Mouse (Mus musculus): ENCODE data around the gene Fam205a1. TPM values are rescaled to one million over a fixed set of nuclear protein-coding genes. Genes with fewer than 3 reads are reported as not detected.
A peak's percentile ranks its signal among the peaks of the same experiment; 100 is the strongest.
"Not testable (repeated sequence)": the region's sequence is repeated elsewhere in the genome, so short reads cannot be mapped to it uniquely, and the experiment has no call there.

The Fam205a1 gene
- total and polyA plus RNA-seq, 2 experiments from 2014 or later: not detected

GRCm38 (mm10) chr4:42872746-42873435 is 19.2 kb upstream of the Fam205a1 start:
- no peaks in the 10 kb centered on the region for H3K27me3 ChIP-seq (ENCODE audit: insufficient read depth, low read length)
- no peak for ATAC-seq
- DNase-seq (ENCODE audit: low spot score): no peak
- H3K27ac ChIP-seq: no peak overlapping the region
- no peak overlapping the region for H3K9ac ChIP-seq (replicated peaks; ENCODE audit: low read length)
- no peak for TF ChIP-seq CTCF (IDR thresholded peaks at IDR 0.05; ENCODE audit: low read depth)
- H3K36me3 ChIP-seq (ENCODE audit: insufficient read depth, low read length): no peaks in the 10 kb centered on the region
- no peaks in the 10 kb centered on the region for H3K4me1 ChIP-seq (ENCODE audit: insufficient read depth, low read length)
- H3K4me2 ChIP-seq (ENCODE audit: low read depth, low read length): no peak overlapping the region
- 89% methylated on average over 16 of the region's 16 CpGs for WGBS
- H3K9me3 ChIP-seq (ENCODE audit: low read length): no peaks in the 10 kb centered on the region
- H3K4me3 ChIP-seq (ENCODE audit: low read length): no peak overlapping the region

GRCm38 (mm10) chr4:42872151-42872550 is 18.5 kb upstream of the Fam205a1 start:
- TF ChIP-seq CTCF (IDR thresholded peaks at IDR 0.05; ENCODE audit: low read depth): no peak
- Histone ChIP-seq H3K4me2 (ENCODE audit: low read depth, low read length) (no peak overlapping the region), H3K9me3 (ENCODE audit: low read length) (no peaks in the 10 kb centered on the region), H3K27me3 (ENCODE audit: insufficient read depth, low read length) (no peaks in the 10 kb centered on the region), H3K36me3 (ENCODE audit: insufficient read depth, low read length) (no peaks in the 10 kb centered on the region), H3K27ac (no peak overlapping the region), H3K4me1 (ENCODE audit: insufficient read depth, low read length) (no peaks in the 10 kb centered on the region), H3K9ac (replicated peaks; ENCODE audit: low read length) (no peak overlapping the region), H3K4me3 (ENCODE audit: low read length) (no peak overlapping the region)
- DNase-seq (ENCODE audit: low spot score) (no peak), ATAC-seq (no peak)
- WGBS: 98% methylated on average over 7 of the region's 7 CpGs

- DNase-seq (ENCODE audit: low spot score): peak; percentile 35
- TF ChIP-seq CTCF (IDR thresholded peaks at IDR 0.05; ENCODE audit: low read depth): peak; percentile 59
- H3K27me3 ChIP-seq (ENCODE audit: insufficient read depth, low read length): no peaks in the 10 kb centered on the region
- no peaks in the 10 kb centered on the region for H3K36me3 ChIP-seq (ENCODE audit: insufficient read depth, low read length)
- no peak overlapping the region for H3K9ac ChIP-seq (replicated peaks; ENCODE audit: low read length)
- no peaks in the 10 kb centered on the region for H3K9me3 ChIP-seq (ENCODE audit: low read length)
- H3K4me2 ChIP-seq (ENCODE audit: low read depth, low read length): no peak overlapping the region
- no peak for ATAC-seq
- no peaks in the 10 kb centered on the region for H3K4me1 ChIP-seq (ENCODE audit: insufficient read depth, low read length)
- H3K4me3 ChIP-seq (ENCODE audit: low read length): no peak overlapping the region
- 84% methylated on average over 5 of the region's 5 CpGs for WGBS
- H3K27ac ChIP-seq: no peak overlapping the region
These were observed 17.1 kb upstream of the Fam205a1 start for GRCm38 (mm10) chr4:42870748-42871147.

- Histone ChIP-seq H3K4me3 (ENCODE audit: low read length) (no peak overlapping the region), H3K27me3 (ENCODE audit: insufficient read depth, low read length) (no peaks in the 10 kb centered on the region), H3K4me1 (ENCODE audit: insufficient read depth, low read length) (no peaks in the 10 kb centered on the region), H3K4me2 (ENCODE audit: low read depth, low read length) (no peak overlapping the region), H3K27ac (no peak overlapping the region), H3K9ac (replicated peaks; ENCODE audit: low read length) (no peak overlapping the region), H3K36me3 (ENCODE audit: insufficient read depth, low read length) (no peaks in the 10 kb centered on the region), H3K9me3 (ENCODE audit: low read length) (no peaks in the 10 kb centered on the region)
- no peak for ATAC-seq
- WGBS: 92% methylated on average over 5 of the region's 5 CpGs
- no peak for TF ChIP-seq CTCF (IDR thresholded peaks at IDR 0.05; ENCODE audit: low read depth)
- DNase-seq (ENCODE audit: low spot score): no peak
These were observed 14.5 kb upstream of the Fam205a1 start for GRCm38 (mm10) chr4:42868193-42868592.

GRCm38 (mm10) chr4:42867390-42867789 is 13.7 kb upstream of the Fam205a1 start:
- H3K36me3 ChIP-seq (ENCODE audit: insufficient read depth, low read length): no peaks in the 10 kb centered on the region
- WGBS: 79% methylated on average over 3 of the region's 3 CpGs
- TF ChIP-seq CTCF (IDR thresholded peaks at IDR 0.05; ENCODE audit: low read depth): no peak
- no peaks in the 10 kb centered on the region for H3K9me3 ChIP-seq (ENCODE audit: low read length)
- no peak overlapping the region for H3K27ac ChIP-seq
- no peaks in the 10 kb centered on the region for H3K27me3 ChIP-seq (ENCODE audit: insufficient read depth, low read length)
- DNase-seq (ENCODE audit: low spot score): no peak
- no peak overlapping the region for H3K4me3 ChIP-seq (ENCODE audit: low read length)
- no peaks in the 10 kb centered on the region for H3K4me1 ChIP-seq (ENCODE audit: insufficient read depth, low read length)
- no peak overlapping the region for H3K9ac ChIP-seq (replicated peaks; ENCODE audit: low read length)
- H3K4me2 ChIP-seq (ENCODE audit: low read depth, low read length): no peak overlapping the region
- no peak for ATAC-seq

GRCm38 (mm10) chr4:42863487-42863886 is 9.8 kb upstream of the Fam205a1 start:
- H3K27ac ChIP-seq; H3K9me3 ChIP-seq (ENCODE audit: low read length); H3K27me3 ChIP-seq (ENCODE audit: insufficient read depth, low read length); H3K36me3 ChIP-seq (ENCODE audit: insufficient read depth, low read length); H3K9ac ChIP-seq (replicated peaks; ENCODE audit: low read length); DNase-seq (ENCODE audit: low spot score); ATAC-seq; H3K4me1 ChIP-seq (ENCODE audit: insufficient read depth, low read length); H3K4me2 ChIP-seq (ENCODE audit: low read depth, low read length); H3K4me3 ChIP-seq (ENCODE audit: low read length): not testable (repeated sequence)
- 88% methylated on average over 5 of the region's 5 CpGs for WGBS

GRCm38 (mm10) chr4:42860483-42860882 is 6.8 kb upstream of the Fam205a1 start:
- not testable (repeated sequence) for H3K9ac ChIP-seq (replicated peaks; ENCODE audit: low read length); ATAC-seq; H3K27me3 ChIP-seq (ENCODE audit: insufficient read depth, low read length); H3K4me1 ChIP-seq (ENCODE audit: insufficient read depth, low read length); DNase-seq (ENCODE audit: low spot score); H3K4me2 ChIP-seq (ENCODE audit: low read depth, low read length); H3K4me3 ChIP-seq (ENCODE audit: low read length); H3K9me3 ChIP-seq (ENCODE audit: low read length); H3K27ac ChIP-seq; H3K36me3 ChIP-seq (ENCODE audit: insufficient read depth, low read length)
- 86% methylated on average over 9 of the region's 9 CpGs for WGBS

GRCm38 (mm10) chr4:42856671-42857070 is 3.0 kb upstream of the Fam205a1 start, which contains the start of gene Gm12394:
TSS of gene Gm12394 (minus strand) at chr4:42856771.
- 81% methylated on average over 1 of the region's 1 CpGs for WGBS
- not testable (repeated sequence) for H3K9me3 ChIP-seq (ENCODE audit: low read length); ATAC-seq; H3K4me3 ChIP-seq (ENCODE audit: low read length); H3K4me2 ChIP-seq (ENCODE audit: low read depth, low read length); DNase-seq (ENCODE audit: low spot score); H3K4me1 ChIP-seq (ENCODE audit: insufficient read depth, low read length); H3K9ac ChIP-seq (replicated peaks; ENCODE audit: low read length); H3K27me3 ChIP-seq (ENCODE audit: insufficient read depth, low read length); H3K27ac ChIP-seq; H3K36me3 ChIP-seq (ENCODE audit: insufficient read depth, low read length)
